Mouse (Mus musculus): ENCODE results near the gene Pik3cd.

The Pik3cd gene

DNA sequence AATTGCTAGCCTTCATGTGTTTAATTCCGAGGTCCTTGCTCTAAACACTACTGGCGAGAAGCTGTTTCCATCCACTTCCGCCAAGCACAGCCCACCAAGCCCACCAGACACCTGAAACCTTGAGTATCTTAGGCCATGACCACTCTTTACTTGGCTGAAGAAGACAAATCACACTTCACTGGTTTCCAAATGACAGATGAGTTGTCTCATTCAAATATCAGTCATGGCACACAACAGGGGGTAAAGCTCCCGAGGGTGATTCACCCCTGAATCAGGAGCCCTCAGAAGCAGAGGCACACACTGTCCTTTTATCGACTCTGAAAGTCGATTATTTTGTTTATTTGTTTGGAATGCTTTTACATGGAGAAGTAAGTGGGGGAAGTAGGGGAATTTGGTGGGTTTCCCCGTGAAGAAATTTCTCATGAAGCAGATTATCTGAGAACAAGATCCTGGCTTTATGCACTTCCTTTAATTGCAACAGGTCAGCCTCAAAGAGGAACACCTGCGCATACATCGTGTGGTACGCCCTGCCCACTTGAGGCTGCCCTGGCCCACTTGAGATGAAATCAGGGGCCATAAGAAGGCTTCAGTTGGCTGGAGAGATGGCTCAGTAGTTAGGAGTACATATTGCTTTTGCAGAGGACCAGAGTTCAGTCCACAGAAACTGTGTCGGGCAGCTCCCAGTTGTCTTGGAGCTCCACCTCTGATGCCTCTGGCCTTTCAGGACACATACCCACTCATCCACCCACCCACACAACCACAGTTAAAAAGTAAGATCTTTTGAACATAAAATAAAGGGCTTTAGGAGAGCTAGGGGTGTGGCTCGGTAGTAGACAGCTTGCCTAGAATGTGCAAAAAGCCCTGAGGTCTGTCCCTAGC lies 12.3 kb downstream of the Pik3cd start:
- DNase-seq (ENCODE audit: extremely low spot score, low spot score): no peak

DNA sequence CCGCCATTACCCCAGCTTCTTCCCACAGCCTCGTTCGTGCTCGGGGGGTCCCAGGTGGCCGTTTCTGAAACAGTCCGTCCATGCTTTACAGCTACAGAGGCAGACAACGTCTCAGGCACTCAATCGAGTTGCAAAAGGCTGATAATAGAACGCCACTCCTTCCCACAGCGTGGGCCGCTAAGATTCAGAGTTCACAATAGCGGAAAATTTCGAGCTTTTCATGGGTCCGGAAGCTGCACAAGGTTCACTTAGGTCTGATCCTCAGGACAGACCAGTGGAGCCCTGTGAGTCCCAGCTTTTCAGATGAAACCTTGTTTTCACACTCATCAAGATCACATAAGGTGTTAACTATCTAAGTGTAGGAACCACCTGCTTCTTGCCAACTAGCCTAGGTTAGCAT lies 13.5 kb downstream of the Pik3cd start:
- no peak for DNase-seq (ENCODE audit: extremely low spot score, low spot score)

DNA sequence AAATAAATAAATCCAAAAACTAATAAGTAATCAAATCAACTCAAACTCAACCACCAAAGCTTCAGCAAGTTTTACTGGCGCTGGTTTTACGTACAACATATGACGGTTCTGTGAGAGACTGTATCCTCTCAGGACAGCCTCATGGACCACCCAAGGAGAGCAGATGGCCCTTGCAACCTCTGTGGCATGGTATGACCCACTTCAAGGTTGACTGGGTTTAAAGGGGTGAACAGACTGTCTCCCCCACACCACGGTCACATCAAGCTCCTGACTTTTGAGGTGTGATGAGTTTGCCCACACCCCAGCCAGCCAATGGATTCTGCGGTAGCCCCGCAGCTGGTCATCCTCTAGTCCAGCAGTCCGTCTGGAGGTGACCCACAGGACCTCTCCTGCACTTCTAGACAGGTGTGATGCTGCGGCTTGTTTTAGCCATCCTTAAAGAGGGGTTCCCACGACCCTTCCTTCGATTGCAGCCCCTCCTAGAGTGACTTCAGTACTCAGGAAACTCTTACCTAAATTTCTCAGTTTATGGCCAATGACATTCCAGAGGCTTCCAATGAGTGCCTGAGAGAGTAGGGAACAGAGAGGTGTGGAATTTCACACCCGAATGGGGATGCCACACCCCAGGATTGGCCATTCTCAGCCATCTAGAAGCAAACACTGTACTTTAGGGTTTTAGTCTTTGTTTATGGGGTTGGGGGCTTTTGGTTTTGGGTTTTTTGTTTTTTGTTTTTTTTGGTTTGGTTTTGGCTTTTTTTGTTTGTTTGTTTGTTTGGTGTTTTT lies 17.3 kb downstream of the Pik3cd start:
- DNase-seq (ENCODE audit: extremely low spot score, low spot score): no peak

DNA sequence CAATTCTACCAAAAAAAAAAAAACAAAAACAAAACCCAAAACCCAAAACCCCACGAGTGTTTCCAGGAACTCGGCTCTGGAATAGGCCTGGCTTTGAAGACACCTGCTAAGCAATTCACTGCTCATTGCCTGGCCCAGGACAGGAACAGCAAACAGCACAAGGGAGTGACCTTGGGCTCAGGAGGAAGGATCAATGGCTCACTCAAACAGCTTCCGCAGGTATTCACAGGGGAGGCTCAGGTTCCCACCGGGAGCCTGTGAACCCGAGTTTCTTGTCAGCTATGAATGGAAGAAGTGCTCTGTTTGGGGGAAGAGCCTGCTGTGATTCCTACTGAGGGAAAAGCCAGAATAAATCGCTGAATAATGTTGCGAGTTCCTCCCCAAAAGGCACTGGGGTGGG lies 18.5 kb downstream of the Pik3cd start:
- DNase-seq (ENCODE audit: extremely low spot score, low spot score): no peak

DNA sequence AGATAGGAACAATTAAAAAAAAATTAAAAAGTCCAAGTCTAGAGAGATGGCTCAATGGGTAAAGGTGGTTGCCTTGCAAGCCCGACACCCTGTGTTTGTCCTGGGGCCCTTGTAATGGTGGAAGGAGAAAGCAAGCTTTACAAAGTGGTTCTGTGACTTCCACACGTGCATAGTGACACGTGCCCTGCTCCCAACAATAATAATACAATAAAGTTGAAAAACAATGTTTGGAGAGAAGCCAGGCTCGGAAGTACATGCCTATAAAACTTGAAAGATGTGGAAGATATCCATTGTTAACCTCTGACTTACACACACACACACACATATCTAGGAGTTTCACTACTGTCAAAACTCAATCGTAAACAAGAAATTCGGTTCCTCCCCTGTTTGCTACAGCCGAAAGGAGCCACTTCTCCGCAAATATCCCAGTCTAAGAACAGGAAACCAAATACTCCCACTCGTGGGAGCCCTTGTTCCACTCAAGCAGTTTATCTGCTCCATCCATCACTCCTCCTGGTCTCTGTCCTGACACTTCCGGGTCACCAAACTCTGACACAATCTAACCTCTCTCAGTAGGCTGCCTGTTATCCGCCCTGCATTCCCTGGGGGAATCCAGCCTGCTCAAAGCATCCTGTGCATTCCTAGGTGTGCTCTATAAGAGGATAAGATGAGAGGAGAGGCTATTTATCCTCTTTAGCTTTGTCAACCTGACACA lies 23.2 kb downstream of the Pik3cd start:
- DNase-seq (ENCODE audit: extremely low spot score, low spot score): no peak

DNA sequence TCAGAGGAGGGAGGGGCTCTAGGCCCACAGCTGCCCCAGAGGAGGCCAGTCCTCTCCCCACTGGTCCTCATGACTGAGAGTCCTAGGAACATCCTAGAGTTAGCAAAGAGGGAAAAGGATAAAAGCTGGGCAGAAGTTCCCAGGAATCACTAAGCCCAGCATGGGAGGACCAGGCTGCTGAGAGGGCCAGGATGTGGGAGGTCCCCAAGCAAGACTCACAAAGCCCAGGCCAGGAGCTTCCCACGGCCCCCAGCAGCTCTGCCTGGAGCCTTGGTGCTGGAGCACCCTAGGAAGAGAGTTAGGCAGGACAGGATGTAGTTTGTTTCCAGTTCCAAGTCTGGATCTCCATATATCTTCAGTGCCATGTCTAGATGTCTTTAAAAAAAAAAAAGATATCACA lies 24.4 kb downstream of the Pik3cd start:
- DNase-seq (ENCODE audit: extremely low spot score, low spot score): no peak

DNA sequence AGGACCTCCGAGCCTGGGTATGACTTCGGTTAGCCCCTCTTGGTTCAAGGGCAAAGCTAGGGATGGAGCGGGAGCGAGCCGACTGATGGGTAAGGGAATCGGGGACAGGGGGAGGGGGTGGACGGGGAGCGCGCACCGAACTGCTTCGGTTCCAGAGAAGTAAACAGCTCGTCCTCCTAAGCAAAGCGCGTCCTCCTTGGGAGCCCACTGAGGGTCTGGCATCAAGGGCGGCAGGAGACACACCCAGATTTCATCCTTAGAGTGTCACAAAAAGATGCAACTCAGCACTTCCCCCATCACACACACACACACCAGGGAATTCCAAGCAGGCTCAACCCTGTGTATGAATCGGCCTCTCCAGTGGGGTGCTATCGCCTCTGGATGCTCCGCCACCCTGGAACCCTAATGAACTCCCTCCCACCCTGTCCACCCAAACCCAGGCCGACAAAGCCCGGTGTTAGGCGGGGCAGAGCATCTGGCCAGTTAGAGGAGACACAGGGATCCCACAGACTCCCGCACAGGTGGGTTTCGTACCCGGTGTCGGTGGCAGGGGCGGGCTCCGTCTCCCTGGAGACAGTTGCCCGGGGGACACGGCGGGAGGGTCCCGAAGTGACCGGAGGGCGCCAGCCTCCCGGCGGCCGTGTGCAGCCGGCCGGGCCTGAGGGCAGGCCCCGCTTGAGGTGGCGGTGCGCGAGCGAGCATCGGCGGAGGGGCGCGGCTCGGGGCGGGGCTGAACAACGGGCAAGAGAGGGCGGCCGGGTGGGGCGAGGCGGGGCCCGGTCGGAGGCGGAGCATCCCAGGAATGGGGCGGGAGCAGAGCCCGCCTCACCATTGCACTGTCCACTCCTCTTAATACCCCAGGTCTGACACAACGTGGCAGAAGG lies 26.8 kb downstream of the Pik3cd start:
- DNase-seq (ENCODE audit: extremely low spot score, low spot score): peak; percentile 80

DNA sequence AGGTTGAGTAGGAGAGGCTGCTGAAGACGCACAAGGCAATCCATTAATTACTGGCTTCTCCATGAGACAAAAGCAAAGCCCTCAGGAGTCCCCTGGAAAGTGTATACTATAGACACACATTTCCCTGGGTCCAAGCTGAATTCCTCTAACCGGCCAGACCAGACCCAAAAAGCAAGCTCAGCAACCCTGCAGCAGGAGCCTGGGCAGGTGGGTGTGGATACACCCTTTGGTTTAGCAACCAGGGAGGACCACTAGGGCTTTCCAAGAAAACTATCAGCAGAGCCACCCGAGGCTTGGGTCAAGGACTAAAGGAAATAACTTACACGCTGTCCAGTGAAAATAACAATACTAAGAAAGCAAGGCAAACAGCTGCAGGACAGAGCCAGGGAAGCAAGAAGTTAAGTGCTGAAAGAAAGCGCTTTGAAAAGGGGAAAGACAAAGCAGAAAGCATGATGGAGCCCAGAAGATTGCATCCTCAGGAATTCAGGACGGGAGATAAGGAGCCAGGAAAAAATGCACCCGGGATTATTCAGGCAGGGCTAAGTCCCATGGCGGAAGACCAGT lies 27.5 kb downstream of the Pik3cd start:
- no peak for DNase-seq (ENCODE audit: extremely low spot score, low spot score)

DNA sequence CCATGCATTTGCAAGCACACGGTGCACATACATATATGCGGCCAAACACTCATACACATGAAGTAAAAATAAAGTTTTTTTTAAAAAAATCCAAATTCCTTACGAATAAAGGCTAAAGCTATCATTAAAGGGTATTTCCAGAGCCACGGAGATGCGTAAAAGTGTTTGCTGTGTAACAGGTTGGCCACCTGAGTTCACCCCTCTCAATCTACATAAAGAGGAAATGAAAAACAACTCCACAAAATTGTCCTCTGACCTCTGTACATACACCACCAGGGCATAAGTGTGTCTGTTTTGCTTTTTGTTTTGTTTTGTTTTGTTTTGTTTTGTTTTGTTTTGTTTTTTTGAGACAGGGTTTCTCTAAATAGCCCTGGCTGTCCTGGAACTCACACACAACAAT lies 29.6 kb downstream of the Pik3cd start:
- DNase-seq (ENCODE audit: extremely low spot score, low spot score): no peak

DNA sequence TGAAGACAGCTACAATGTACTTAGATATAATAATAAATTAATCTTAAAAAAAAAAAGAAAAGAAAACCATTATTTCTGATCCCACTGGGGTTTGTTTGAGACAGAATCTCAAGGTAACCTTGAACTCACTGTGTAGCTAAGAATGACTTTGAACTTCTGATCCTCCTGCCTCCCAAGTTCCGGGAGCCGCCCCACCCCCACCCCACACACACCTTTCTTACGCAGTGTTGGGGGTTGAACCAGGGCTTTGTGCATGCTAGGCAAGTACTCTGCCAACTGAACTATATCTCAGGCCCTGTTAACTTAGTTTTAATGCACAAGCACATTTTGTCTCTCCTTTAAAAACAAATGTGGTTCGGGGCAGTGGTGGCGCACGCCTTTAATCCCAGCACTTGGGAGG lies 31.2 kb downstream of the Pik3cd start:
- no peak for DNase-seq (ENCODE audit: extremely low spot score, low spot score)

DNA sequence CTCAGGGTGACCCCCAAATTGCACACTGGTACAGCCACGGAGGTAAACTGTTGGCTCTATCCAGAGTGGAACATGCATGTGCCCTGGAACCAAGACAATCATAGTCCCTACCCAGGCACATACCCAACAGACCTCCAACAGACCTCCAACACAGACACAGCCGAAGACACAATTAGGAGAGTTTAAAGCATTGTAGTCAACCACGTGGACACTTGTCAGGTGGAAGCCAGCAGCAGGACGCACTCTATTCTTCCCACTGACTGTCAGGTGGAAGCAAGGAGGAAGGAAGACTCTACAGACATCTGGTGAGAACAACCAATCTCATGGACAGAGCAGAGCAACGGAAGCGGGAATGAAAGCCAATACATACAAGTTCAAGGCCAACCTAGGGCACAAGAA lies 36.7 kb downstream of the Pik3cd start:
- no peak for DNase-seq (ENCODE audit: extremely low spot score, low spot score)

DNA sequence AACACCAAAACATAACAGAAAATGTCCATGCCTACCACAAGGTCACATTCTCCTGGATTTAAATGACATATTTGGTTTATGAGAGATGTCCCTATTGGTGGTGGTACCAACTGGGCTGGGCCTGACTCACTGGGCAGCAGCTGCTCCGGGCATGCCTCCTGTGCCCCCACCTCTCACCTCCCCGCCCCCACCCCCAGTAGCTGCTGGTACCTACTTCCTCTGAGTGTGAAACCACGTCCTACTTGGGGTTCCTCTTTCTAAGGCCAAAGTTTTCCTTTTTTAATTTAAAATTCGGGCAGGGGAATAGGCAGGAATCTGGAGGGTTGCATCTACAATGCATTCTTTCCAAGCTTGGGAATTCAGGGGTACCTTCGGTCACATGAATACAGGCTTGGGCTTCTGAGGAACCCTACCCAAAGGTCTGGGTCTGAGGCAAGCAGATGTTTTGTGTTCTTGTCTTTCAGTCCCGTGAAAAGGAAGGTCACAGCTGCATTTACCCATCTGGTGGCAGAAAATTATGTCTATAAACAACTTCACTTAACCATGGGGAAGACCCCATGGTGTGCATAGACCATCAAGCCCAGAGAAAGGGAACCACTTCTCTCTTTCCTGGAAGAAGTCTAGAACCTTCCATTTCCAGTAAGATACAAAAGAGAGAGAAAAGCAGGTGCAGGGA lies 37.2 kb downstream of the Pik3cd start:
- no peak for DNase-seq (ENCODE audit: extremely low spot score, low spot score)

DNA sequence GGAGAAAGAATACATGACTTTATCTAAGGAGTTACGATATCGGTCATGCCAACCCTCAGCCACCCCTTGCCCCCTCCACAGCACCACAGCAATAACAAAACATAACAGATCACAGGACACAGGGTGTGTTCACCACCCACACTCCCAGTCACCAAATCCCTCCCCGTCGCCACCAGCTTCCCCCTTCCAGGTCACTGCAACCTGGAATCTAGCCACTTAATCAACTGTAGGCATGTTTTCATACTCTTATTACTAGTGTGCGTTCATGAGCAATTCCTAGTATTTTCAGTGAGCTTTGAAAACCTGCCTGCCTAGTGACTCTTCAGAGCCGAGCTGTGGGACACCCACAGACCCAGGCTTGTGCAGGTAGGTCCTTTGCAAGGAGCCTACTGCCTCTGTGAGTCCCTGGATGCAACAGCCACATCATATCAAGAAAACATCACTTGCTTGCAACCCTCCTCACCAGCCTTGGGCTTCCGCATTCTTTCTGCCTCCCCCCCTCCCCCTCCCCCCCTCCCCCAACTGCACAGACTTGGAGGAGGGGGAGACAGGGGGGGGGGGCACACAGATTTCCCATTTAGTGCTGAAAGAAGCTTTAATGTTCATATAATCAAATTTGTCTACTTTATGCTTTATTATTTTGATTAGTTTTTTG lies 38.4 kb downstream of the Pik3cd start:
- no peak for DNase-seq (ENCODE audit: extremely low spot score, low spot score)

DNA sequence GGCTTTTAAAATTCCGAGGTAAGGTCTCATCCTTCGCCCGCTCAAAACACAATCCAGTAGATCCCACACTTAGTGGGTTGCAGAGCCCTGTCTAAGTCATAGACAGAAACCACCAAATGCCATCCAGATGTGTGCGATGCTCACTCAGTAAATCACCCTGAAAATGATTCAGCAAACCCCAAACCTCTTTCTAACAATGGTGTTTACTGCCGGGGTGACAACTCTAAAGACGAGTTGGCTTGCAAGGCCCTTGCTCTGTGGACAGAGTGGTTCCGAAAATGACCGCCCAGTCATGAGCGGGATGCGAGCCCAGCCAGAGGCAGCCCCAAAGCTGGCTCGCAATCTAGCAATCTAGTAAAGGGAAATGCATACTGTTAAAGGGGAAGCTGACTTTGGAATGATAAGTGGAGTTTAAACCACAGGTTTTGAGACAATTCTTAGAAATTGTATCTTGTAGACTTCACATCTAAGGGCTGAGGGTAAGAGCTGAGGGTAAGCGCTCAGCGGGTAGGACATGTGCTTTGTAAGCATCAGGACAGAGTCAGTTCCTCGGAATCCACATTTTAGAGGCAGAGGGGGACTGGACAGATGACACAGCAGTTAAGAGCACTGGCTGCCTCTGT lies 40.3 kb downstream of the Pik3cd start:
- no peak for DNase-seq (ENCODE audit: extremely low spot score, low spot score)

DNA sequence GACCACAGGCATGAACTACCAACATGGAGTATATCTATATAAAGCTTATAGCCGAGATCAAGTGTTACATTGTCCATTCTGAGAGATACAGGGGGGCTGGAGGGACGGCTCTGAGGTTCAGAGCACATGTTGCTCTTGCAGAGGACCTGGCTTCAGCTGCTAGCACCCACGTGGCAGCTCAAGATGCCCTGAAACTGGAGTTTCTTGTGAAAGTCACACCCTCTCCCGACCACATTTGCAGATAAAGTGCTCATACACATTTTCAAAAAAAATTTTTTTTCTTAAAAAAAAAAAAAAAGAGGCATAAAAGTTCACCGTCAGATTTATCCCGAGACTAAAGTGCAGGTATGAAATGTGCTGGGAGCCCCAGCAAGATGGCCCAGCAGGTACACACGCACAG lies 41.8 kb downstream of the Pik3cd start:
- DNase-seq (ENCODE audit: extremely low spot score, low spot score): no peak

DNA sequence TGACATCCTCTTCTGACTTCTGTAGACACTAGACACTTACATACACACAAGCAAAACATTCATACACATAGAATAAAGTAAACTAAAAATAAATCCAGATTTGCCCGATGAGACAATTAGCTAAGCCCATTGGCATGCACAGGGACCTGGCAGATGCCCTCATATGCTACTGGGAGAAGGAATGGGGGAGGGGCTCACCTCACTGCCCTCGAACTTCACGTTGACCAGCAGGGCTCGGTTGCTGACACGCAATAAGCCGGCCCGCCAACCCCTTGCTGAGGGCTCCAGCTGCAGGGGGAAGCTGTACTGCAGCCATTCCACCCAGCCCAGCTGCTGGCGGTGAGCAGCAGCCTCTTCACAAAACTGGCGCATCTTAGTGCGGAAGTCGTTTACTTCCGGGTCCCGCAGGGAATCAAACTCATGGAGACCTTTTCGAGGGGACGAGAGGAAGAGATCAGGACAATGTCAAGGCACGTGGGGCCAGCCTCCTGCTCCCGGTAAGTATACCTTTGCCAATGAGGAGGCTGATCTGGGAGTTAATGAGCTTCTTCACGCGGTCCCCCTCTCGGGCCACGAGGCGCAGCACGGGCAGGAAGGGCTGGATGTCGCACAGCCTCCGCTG lies 42.8 kb downstream of the Pik3cd start:
- no peak for DNase-seq (ENCODE audit: extremely low spot score, low spot score)

DNA sequence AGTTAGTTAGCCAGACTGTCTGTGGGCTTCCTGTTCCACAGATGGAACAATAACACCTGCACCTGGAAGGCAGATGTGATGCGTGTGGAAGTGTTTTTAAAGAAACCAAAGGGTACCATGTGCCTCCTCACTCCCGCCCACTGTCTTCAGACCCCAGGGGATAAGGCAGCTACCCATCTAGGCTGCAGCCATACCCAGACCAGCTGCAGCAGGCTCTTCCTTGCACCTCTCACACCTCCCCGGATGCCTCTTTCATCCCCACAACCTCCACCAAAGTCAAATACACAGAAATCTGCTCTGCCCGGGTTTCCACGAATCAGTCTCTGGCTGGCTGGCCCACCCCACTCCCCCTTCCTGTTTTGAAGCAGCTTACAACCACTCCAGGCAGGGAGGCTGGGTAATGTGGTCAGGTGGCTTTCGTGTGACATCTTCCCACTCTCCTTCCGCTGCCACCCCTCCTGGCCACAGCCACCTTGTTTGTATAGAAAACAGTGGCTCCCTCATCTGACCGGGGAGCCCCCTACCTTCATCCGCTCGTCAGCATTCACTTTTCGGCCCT lies 44.4 kb downstream of the Pik3cd start:
- DNase-seq (ENCODE audit: extremely low spot score, low spot score): no peak

DNA sequence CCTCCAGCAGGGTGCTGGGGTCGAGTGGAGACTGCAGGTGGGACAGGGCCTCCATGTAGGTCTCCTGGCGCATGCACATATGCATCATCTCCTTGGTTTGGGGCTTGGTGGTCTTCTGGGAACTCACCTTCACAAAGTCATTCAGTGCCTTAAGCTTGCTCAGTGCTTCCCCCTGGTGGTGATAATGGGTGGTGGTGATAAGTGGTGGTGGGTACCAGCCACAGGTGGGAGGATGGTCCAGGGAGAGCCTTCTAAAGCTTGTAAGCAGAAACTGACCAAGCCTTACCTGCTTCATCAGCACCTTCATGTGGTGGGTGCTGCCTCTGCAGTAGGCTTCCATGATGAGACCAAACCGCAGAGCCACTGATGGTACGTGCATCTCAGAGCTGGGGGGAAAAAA lies 48.1 kb downstream of the Pik3cd start:
- peak; percentile 39 for DNase-seq (ENCODE audit: extremely low spot score, low spot score)
